Mouse (Mus musculus) limb, embryonic 15.5 days (tissue): ENCODE measurements at regions not wholly inside any gene's neighbourhood (a gene's known extent, or its start where the extent isn't known, plus 50 kb on each side); places are given as distances from the start of the nearest gene placed in this dataset.
A peak's percentile ranks its signal among the peaks of the same experiment; 100 is the strongest.

Experiments used
- ATAC-seq: fragments of 200-750 bp; cut with Nextera tagmentation; 2 replicates; pipeline ENCODE4 v1.8.0; 2017; ENCODE audit warnings: low read depth, moderate TSS enrichment; ENCODE audit not compliant: insufficient number of reproducible peaks, low FRiP score, low TSS enrichment
- H3K27ac ChIP-seq: fragments of 300-500 bp; sonication (generic); 2 replicates; pipeline ENCODE4 v1.5.1; 2015; ENCODE audit warnings: moderate library complexity, mild to moderate bottlenecking, inconsistent platforms
- H3K27me3 ChIP-seq: fragments of 300-500 bp; sonication (generic); 2 replicates; pipeline ENCODE4 v1.6.1; 2015; ENCODE audit warnings: inconsistent platforms
- H3K36me3 ChIP-seq: fragments of 300-500 bp; sonication (generic); 2 replicates; pipeline ENCODE4 v1.6.1; 2015; ENCODE audit warnings: inconsistent platforms
- H3K4me1 ChIP-seq: fragments of 300-500 bp; sonication (generic); 2 replicates; pipeline ENCODE4 v1.6.1; 2015; ENCODE audit warnings: inconsistent platforms
- H3K4me2 ChIP-seq: fragments of 300-500 bp; sonication (generic); 2 replicates; pipeline ENCODE4 v1.6.1; 2015; ENCODE audit warnings: mild to moderate bottlenecking, inconsistent platforms
- H3K4me3 ChIP-seq: fragments of 300-500 bp; sonication (generic); 2 replicates; pipeline ENCODE4 v1.5.1; 2015; ENCODE audit warnings: mild to moderate bottlenecking, inconsistent platforms
- H3K9ac ChIP-seq: fragments of 300-500 bp; sonication (generic); 2 replicates; pipeline ENCODE4 v1.6.1; 2015; ENCODE audit warnings: inconsistent platforms
- H3K9me3 ChIP-seq: fragments of 300-500 bp; sonication (generic); 2 replicates; pipeline ENCODE4 v1.6.1; 2016; ENCODE audit warnings: inconsistent platforms
- whole genome bisulfite sequencing: fragments of 180-500 bp; shearing (Covaris S2); methylation state at CpG from one replicate; pipeline ENCODE4 v1.1.7; 2015; 5-methylcytosine and 5-hydroxymethylcytosine counted together

GRCm38 (mm10) chr17:68057264-68057663 lies 53.3 kb upstream of the Arhgap28 start:
- no peak overlapping the region for H3K9ac ChIP-seq
- no peak overlapping the region for H3K4me3 ChIP-seq
- no peak for ATAC-seq
- no peaks in the 10 kb centered on the region for H3K36me3 ChIP-seq
- no peaks in the 10 kb centered on the region for H3K9me3 ChIP-seq
- no peak overlapping the region for H3K27ac ChIP-seq
- H3K27me3 ChIP-seq, result no peaks in the 10 kb centered on the region
- 75% methylated on average over 3 of the region's 3 CpGs for WGBS
- H3K4me1 ChIP-seq, result no peaks in the 10 kb centered on the region
- H3K4me2 ChIP-seq, result no peak overlapping the region

GRCm38 (mm10) chr17:68060455-68060854 lies 56.5 kb upstream of the Arhgap28 start:
- no peak overlapping the region for H3K9ac ChIP-seq
- no peak overlapping the region for H3K4me2 ChIP-seq
- H3K9me3 ChIP-seq, result no peaks in the 10 kb centered on the region
- no peak for ATAC-seq
- H3K4me1 ChIP-seq, result no peaks in the 10 kb centered on the region
- no peak overlapping the region for H3K27ac ChIP-seq
- no peaks in the 10 kb centered on the region for H3K36me3 ChIP-seq
- H3K27me3 ChIP-seq, result no peaks in the 10 kb centered on the region
- 72% methylated on average over 3 of the region's 3 CpGs for WGBS
- no peak overlapping the region for H3K4me3 ChIP-seq

DNA sequence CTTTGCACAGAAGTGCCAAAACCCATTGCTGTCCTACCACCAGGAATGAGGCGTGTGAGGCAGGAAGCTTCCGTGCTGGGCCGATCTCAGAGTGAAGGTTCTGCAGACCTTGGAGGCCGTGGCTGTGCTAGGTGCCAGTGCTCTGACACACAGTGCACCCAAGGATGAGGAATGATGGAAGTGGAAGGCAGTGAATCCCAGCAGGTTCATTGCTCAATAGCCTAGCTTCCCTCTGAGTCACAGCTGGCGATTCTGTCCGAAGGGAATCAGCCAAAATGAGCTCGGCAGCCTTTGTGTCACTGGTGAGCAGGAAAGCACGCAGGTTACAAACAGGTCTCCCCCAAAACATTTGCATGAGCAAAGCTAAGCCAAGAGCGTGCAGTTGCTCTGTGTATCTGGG lies 61.8 kb upstream of the Arhgap28 start:
- H3K4me3 ChIP-seq, result no peak overlapping the region
- 83% methylated on average over 9 of the region's 9 CpGs for WGBS

GRCm38 (mm10) chr17:68066204-68066603 lies 62.3 kb upstream of the Arhgap28 start:
- 95% methylated on average over 2 of the region's 2 CpGs for WGBS
- no peak overlapping the region for H3K4me3 ChIP-seq
- H3K9ac ChIP-seq, result no peak overlapping the region
- H3K27me3 ChIP-seq, result no peaks in the 10 kb centered on the region
- H3K36me3 ChIP-seq, result no peaks in the 10 kb centered on the region
- peaks cover 10% of the 10 kb centered on the region for H3K4me1 ChIP-seq
- no peaks in the 10 kb centered on the region for H3K9me3 ChIP-seq
- no peak overlapping the region for H3K27ac ChIP-seq
- no peak overlapping the region for H3K4me2 ChIP-seq
- ATAC-seq, result no peak

More for the DNA sequence above, 61.8 kb upstream of the Arhgap28 start:
- no peaks in the 10 kb centered on the region for H3K9me3 ChIP-seq
- H3K36me3 ChIP-seq, result no peaks in the 10 kb centered on the region
- no peaks in the 10 kb centered on the region for H3K27me3 ChIP-seq
- no peak overlapping the region for H3K27ac ChIP-seq
- no peak overlapping the region for H3K4me2 ChIP-seq
- no peak for ATAC-seq
- peaks cover 8% of the 10 kb centered on the region for H3K4me1 ChIP-seq
- H3K9ac ChIP-seq, result no peak overlapping the region

DNA sequence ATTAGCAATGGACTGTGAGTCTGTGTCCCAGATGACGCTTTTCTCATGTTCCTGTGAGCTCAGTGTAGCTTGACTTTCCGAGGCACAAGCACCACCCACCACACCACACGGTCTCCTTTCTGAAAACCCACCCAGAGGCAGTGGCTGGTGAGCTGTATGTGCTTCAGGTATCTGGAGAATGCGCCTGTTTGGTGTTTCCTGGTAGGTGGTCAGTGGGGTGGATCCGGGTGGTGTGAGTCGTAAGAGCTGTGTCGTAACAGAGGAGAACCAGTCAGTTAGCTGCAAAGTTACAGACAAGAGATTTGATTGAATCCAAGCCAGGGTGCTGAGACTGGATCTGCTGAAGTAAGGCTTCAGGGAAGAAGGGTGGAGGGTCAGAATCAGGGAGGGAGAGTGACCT lies 65.1 kb upstream of the Arhgap28 start:
- Histone ChIP-seq H3K4me3 (no peak overlapping the region), H3K4me2 (no peak overlapping the region), H3K9me3 (no peaks in the 10 kb centered on the region), H3K27ac (no peak overlapping the region), H3K36me3 (no peaks in the 10 kb centered on the region), H3K4me1 (peaks cover 14% of the 10 kb centered on the region), H3K27me3 (no peaks in the 10 kb centered on the region), H3K9ac (no peak overlapping the region)
- WGBS, result 60% methylated on average over 7 of the region's 7 CpGs
- no peak for ATAC-seq

GRCm38 (mm10) chr17:68069484-68069883 lies 65.6 kb upstream of the Arhgap28 start:
- ATAC-seq, result no peak
- no peak overlapping the region for H3K4me2 ChIP-seq
- H3K27me3 ChIP-seq, result no peaks in the 10 kb centered on the region
- no peak overlapping the region for H3K9ac ChIP-seq
- no peaks in the 10 kb centered on the region for H3K9me3 ChIP-seq
- H3K36me3 ChIP-seq, result no peaks in the 10 kb centered on the region
- 85% methylated on average over 5 of the region's 5 CpGs for WGBS
- H3K27ac ChIP-seq, result no peak overlapping the region
- H3K4me1 ChIP-seq, result peaks cover 14% of the 10 kb centered on the region
- no peak overlapping the region for H3K4me3 ChIP-seq

DNA sequence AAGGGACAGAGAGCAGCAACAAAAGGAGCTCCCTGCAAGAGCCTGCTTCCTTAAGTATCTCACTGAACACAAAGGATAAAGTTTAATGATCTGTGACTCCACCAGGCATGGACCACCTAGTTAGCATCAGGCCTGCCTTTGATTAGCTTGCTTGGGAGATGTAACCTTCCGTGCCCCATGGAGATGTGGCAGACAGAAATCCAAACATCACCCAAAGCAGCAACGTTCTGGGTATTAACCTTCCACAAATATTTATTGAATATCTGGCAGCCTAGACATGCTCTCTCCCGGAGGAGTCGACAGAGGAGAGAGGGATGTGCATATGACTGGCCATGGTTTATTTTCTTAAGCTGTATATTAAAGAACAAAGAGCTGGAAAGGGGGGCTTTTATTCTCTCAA lies 67.6 kb upstream of the Arhgap28 start:
- H3K4me2 ChIP-seq, result no peak overlapping the region
- peaks cover 18% of the 10 kb centered on the region for H3K4me1 ChIP-seq
- H3K9me3 ChIP-seq, result no peaks in the 10 kb centered on the region
- H3K9ac ChIP-seq, result no peak overlapping the region
- H3K27me3 ChIP-seq, result no peaks in the 10 kb centered on the region
- WGBS, result 21% methylated on average over 4 of the region's 4 CpGs
- peak overlapping the region; percentile 60; the same call in 1 of the 2 replicates for H3K27ac ChIP-seq
- H3K4me3 ChIP-seq, result no peak overlapping the region
- no peak for ATAC-seq
- H3K36me3 ChIP-seq, result no peaks in the 10 kb centered on the region

DNA sequence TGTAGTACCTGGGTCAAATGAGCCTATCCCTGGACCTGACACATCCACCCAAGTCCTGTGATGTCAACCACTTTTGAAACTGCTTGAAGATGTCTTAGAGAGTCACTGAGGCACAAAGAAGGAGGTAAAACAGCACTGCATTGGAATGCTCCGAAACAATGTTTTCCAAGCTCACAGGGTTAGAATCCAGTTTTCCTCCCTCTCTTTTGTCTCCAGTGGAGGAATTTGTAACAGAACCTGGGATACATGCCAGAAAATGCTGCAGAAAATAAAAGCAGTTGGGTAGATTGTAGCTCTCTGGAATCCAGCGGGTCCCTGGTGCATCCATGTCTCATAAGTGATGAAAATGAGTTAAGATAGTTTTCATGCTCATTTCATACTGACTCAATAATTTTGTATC lies 71.8 kb upstream of the Arhgap28 start:
- no peak overlapping the region for H3K4me3 ChIP-seq
- no peak overlapping the region for H3K4me2 ChIP-seq
- 34% methylated on average over 2 of the region's 2 CpGs for WGBS
- no peaks in the 10 kb centered on the region for H3K27me3 ChIP-seq
- no peaks in the 10 kb centered on the region for H3K9me3 ChIP-seq
- peak overlapping the region; percentile 60; the same call in 1 of the 2 replicates for H3K27ac ChIP-seq
- no peaks in the 10 kb centered on the region for H3K36me3 ChIP-seq
- H3K9ac ChIP-seq, result no peak overlapping the region
- no peak for ATAC-seq
- peaks cover 11% of the 10 kb centered on the region for H3K4me1 ChIP-seq

DNA sequence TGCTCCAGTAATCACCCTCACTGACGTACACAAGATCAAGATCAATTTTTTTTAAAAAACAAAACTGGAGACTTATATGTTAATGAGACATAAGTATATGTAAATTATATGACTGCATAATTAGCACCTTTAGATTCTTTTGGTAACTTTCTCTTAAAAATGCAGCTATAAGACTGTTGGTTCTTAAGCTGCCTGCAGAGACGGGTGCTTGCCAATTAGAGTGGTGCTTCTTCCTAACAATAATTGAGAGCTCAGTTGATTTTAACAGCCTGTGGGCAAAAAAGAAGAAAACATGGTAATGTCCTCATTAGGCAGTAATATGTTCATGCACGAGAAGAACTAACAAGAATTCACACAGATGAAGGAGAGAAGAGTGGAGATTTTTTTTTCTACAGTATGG lies 74.8 kb upstream of the Arhgap28 start:
- 66% methylated on average over 3 of the region's 3 CpGs for WGBS
- Histone ChIP-seq H3K36me3 (no peaks in the 10 kb centered on the region), H3K27me3 (no peaks in the 10 kb centered on the region), H3K27ac (no peak overlapping the region), H3K9ac (no peak overlapping the region), H3K9me3 (no peaks in the 10 kb centered on the region), H3K4me1 (peaks cover 4% of the 10 kb centered on the region; the same call in 1 of the 2 replicates), H3K4me2 (no peak overlapping the region), H3K4me3 (no peak overlapping the region)
- no peak for ATAC-seq

GRCm38 (mm10) chr17:68084446-68084845 lies 80.5 kb upstream of the Arhgap28 start:
- Histone ChIP-seq H3K4me1 (no peaks in the 10 kb centered on the region), H3K9ac (no peak overlapping the region), H3K9me3 (no peaks in the 10 kb centered on the region), H3K27ac (no peak overlapping the region), H3K27me3 (no peaks in the 10 kb centered on the region), H3K4me3 (no peak overlapping the region), H3K4me2 (no peak overlapping the region), H3K36me3 (no peaks in the 10 kb centered on the region)
- no peak for ATAC-seq
- WGBS, result 94% methylated on average over 2 of the region's 2 CpGs

- 26% methylated on average over 1 of the region's 1 CpGs for WGBS
- H3K4me2 ChIP-seq, result no peak overlapping the region
- 0 out of 2 replicates have a peak, but pooled peaks have one; percentile 48 for ATAC-seq
- H3K9me3 ChIP-seq, result no peaks in the 10 kb centered on the region
- no peak overlapping the region for H3K9ac ChIP-seq
- no peak overlapping the region for H3K4me3 ChIP-seq
- no peaks in the 10 kb centered on the region for H3K36me3 ChIP-seq
- H3K27ac ChIP-seq, result peak overlapping the region; percentile 43
- H3K4me1 ChIP-seq, result no peaks in the 10 kb centered on the region
- no peaks in the 10 kb centered on the region for H3K27me3 ChIP-seq
Observed at GRCm38 (mm10) chr17:68087149-68087548, 83.2 kb upstream of the Arhgap28 start.

DNA sequence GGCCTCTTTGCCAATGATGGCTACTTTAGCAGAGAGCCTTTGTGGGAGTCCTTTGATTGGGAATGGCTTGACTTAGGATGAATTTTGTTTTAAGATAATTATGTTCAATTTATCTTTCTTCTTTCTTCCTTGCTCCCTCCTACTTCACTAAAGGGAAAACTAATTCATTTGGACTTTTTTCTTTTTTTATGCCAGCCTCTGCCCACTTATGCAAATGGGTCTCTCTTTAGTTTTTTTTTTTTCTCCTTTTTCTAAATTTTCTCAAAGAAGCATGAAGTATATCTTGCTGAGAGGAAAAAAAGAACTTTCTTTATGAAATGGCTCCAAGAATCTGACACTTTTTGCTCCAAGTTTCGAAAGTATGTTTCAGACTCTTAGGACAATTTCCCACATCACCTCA lies 85.3 kb upstream of the Arhgap28 start:
- H3K4me1 ChIP-seq, result no peaks in the 10 kb centered on the region
- ATAC-seq, result no peak
- no peak overlapping the region for H3K4me2 ChIP-seq
- H3K27ac ChIP-seq, result peak overlapping the region; percentile 52; the same call in 1 of the 2 replicates
- H3K36me3 ChIP-seq, result no peaks in the 10 kb centered on the region
- WGBS, result 85% methylated on average over 1 of the region's 1 CpGs
- H3K9ac ChIP-seq, result no peak overlapping the region
- no peaks in the 10 kb centered on the region for H3K27me3 ChIP-seq
- no peak overlapping the region for H3K4me3 ChIP-seq
- no peaks in the 10 kb centered on the region for H3K9me3 ChIP-seq

DNA sequence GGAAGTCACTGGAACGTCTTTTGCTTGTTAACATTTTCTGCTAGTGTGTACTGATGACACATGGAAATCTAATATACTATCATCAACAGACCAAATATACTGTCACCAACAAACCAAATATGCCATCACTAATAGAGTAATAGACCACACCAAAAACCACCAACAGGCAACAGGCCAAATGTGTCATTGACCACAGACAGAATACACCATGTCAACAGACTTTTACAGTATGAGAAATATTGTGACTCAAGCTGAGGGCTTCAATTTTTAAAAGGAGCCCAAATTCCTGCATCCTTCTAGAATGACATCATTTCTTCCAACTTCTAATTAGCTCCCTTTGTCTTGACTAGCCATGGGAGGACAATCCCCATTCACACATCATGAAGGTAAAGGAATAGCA lies 85.9 kb upstream of the Arhgap28 start:
- no peaks in the 10 kb centered on the region for H3K27me3 ChIP-seq
- no peaks in the 10 kb centered on the region for H3K4me1 ChIP-seq
- H3K4me3 ChIP-seq, result no peak overlapping the region
- H3K36me3 ChIP-seq, result no peaks in the 10 kb centered on the region
- H3K9ac ChIP-seq, result no peak overlapping the region
- no peak for ATAC-seq
- no peaks in the 10 kb centered on the region for H3K9me3 ChIP-seq
- 72% methylated on average over 1 of the region's 1 CpGs for WGBS
- H3K27ac ChIP-seq, result no peak overlapping the region
- no peak overlapping the region for H3K4me2 ChIP-seq
